Comparison of ENCODE assay signal across 16 mouse cellular contexts in the genomic region with DNA sequence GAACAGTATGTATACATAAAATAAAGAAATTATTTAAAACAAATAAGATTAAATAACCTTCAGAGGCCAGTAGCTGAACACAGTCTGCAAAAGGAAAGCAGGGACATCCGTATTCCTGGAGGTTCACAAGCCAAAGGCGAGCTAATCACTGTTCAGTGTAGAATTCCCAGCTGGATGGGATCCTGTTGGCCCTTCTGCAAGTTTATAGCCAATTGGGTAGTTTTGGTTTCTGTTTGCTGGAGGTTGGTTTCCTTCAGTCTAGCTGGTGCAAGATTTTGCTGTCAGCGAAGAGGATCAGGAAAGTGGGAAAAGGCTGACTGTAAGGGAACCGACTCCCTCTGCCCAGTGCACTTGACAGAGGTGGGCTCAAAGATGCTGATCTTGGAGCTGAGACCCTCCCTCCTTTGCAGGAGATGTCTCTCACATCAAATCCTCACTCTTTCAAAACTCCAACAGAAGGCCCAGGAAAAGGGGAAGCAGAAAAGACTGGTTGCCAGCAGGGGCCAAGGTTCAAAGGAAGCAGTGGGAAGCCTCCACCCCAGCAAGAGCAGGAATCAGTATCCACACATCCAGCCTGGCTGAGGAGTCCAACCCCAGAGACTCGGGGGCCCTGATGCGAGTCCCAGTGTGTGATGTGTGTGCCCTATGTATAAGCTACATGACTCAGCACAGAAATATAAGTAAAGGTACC.
DNase-seq lines count a peak whose midpoint lies in the region; ATAC-seq and TF ChIP-seq lines count a peak whose summit lies in the region.
"Had no signal": no experiment of that assay in that cellular context is flagged by ENCODE, and none has a peak within 500 bp of the region (broad histone marks: within the 10 kb centered on the region; RNA-seq: fewer than 3 reads in every experiment).

No protein-coding gene starts in this region.

- no peaks in the 10 kb centered on the region for H3K36me3 ChIP-seq in heart, embryonic 11.5 days (ENCODE audit: control insufficient read depth, insufficient read depth, low read length)
- no peaks in the 10 kb centered on the region for H3K36me3 ChIP-seq in intestine, embryonic 15.5 days
- H3K36me3 ChIP-seq: embryonic facial prominence, embryonic 12.5 days; hindbrain, embryonic 15.5 days; midbrain, embryonic 10.5 days had no signal

- ATAC-seq in heart, embryonic 11.5 days (replicated peaks; ENCODE audit: insufficient number of reproducible peaks, low FRiP score, low TSS enrichment) = no peak
- ATAC-seq in intestine, embryonic 15.5 days = peak; percentile 66
- ATAC-seq in frontal cortex, adult (ENCODE audit: low TSS enrichment) = no peak
- ATAC-seq: forebrain, embryonic 16.5 days; liver, postnatal 0 days had no signal

- 56% methylated on average over 6 of the region's 6 CpGs for WGBS in heart, embryonic 11.5 days (ENCODE audit: insufficient replicate concordance)
- WGBS in intestine, embryonic 15.5 days = 62% methylated on average over 6 of the region's 6 CpGs

- DNase-seq in heart, adult 9 months (ENCODE audit: low spot score in 2 of 2) = peak; percentile 38 to 53
- DNase-seq in adipocyte (ENCODE audit: low spot score) = peak; percentile 69
- DNase-seq in kidney, postnatal 10 days = peak; percentile 56
- DNase-seq in layer of hippocampus, adult 2 months (ENCODE audit: low spot score in 2 of 2) = no peak
- DNase-seq: adrenal gland, adult 8-10 months; cerebellum, adult 2 months; gastrocnemius, postnatal 36 days; liver, postnatal 0 days; thymus, postnatal 14 days had no signal

- no peaks in the 10 kb centered on the region for H3K9me3 ChIP-seq in heart, embryonic 11.5 days (replicated peaks; ENCODE audit: control insufficient read depth, low read length)
- no peaks in the 10 kb centered on the region for H3K9me3 ChIP-seq in intestine, embryonic 15.5 days
- H3K9me3 ChIP-seq: embryonic facial prominence, embryonic 12.5 days; hindbrain, embryonic 15.5 days; midbrain, embryonic 10.5 days had no signal

- no peak overlapping the region for H3K9ac ChIP-seq in heart, embryonic 11.5 days (ENCODE audit: low read depth, low read length)
- H3K9ac ChIP-seq in intestine, embryonic 15.5 days = no peak overlapping the region
- H3K9ac ChIP-seq: embryonic facial prominence, embryonic 12.5 days; hindbrain, embryonic 15.5 days; liver, postnatal 0 days had no signal

- no peak overlapping the region for H3K4me2 ChIP-seq in heart, embryonic 11.5 days
- no peak overlapping the region for H3K4me2 ChIP-seq in intestine, embryonic 15.5 days (replicated peaks)
- H3K4me2 ChIP-seq: embryonic facial prominence, embryonic 12.5 days; hindbrain, embryonic 15.5 days had no signal

- H3K27ac ChIP-seq in heart, embryonic 11.5 days (ENCODE audit: low read depth, low read length) = no peak overlapping the region
- peak overlapping the region; percentile 41 for H3K27ac ChIP-seq in intestine, embryonic 15.5 days
- no peak overlapping the region for H3K27ac ChIP-seq in layer of hippocampus, adult 2 months
- H3K27ac ChIP-seq: hindbrain, embryonic 15.5 days; midbrain, embryonic 10.5 days had no signal

- H3K4me1 ChIP-seq in heart, embryonic 11.5 days (ENCODE audit: control insufficient read depth, insufficient read depth, low read length) = 0 out of 2 replicates have a peak, but pooled peaks cover under 1% of the 10 kb centered on the region
- H3K4me1 ChIP-seq in intestine, embryonic 15.5 days (replicated peaks) = peaks cover 7% of the 10 kb centered on the region; the same call in 1 of the 2 replicates
- H3K4me1 ChIP-seq: hindbrain, embryonic 15.5 days had no signal

- TF ChIP-seq CTCF in layer of hippocampus, adult 2 months (conservative IDR thresholded peaks at IDR 0.05) = no peak

- H3K4me3 ChIP-seq in heart, embryonic 11.5 days (ENCODE audit: low read depth, low read length) = no peak overlapping the region
- no peak overlapping the region for H3K4me3 ChIP-seq in intestine, embryonic 15.5 days (replicated peaks)
- no peak overlapping the region for H3K4me3 ChIP-seq in layer of hippocampus, adult 2 months
- H3K4me3 ChIP-seq: embryonic facial prominence, embryonic 12.5 days; hindbrain, embryonic 15.5 days; midbrain, embryonic 10.5 days had no signal

- no peaks in the 10 kb centered on the region; the same call in 1 of the 2 replicates for H3K27me3 ChIP-seq in heart, embryonic 11.5 days (ENCODE audit: control insufficient read depth, insufficient read depth, low read length)
- H3K27me3 ChIP-seq in intestine, embryonic 15.5 days (replicated peaks) = no peaks in the 10 kb centered on the region
- H3K27me3 ChIP-seq: embryonic facial prominence, embryonic 12.5 days; hindbrain, embryonic 15.5 days had no signal

Comparison
In these comparisons a context has a peak if more than half of its experiments do, and no peak if none do; other contexts are left out.
1. DNase-seq: peak in heart, adult 9 months (2 of 2), adipocyte (single experiment) and kidney, postnatal 10 days (single experiment); none in layer of hippocampus, adult 2 months (0 of 2).